Mouse (Mus musculus): ENCODE data around the gene Cfap44. TPM values are rescaled to one million over a fixed set of nuclear protein-coding genes. Genes with fewer than 3 reads are reported as not detected.

Cfap44 gene
- total RNA-seq, 2 experiments from 2014 or later: 6.5 to 8.6 TPM

DNA sequence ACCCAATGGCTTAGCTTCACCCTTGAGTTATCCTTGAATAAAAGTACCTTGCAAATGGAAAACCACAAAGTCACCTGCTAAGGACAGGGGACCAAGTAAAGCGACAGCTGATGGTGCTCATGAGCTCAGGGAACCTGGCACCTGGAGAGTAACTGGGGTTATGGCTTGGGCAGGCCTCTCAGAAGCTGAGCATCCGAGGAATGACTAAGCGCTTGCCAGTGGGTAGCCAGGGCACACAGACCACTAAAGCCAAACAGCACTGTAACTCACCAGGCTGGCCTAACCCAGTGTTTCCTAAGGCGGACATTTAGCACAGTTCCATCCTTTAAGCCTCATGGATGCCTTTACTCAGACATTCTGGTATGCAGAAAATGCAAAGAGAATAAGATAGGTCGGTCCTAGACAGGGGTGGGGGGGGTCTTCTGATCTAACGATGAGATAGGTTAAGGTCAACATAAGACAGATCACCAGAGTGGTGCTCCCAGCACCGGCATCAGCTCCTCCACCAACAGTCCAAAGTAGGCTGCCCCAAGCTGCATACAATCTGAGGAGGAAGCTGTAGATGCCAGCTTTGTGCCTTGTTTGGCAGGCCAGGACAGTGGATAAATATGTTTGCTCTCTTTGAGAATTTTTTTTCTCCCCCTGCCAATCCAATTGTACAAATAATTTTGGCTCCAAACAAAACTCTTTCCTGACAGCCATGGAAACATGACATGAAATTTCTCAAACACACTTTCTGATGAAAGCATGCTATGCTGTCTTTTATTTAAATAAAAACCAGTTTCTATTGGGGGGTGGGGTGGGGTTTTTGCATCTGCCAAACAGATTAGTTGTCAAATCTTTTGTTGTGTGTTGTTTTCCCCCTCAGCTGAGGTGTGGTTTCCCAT is 115.1 kb downstream of the Cfap44 start:
- DNase-seq (ENCODE audit: extremely low spot score in 1 of 2, low spot score in 2 of 2): no peak
- intact Hi-C loops (cut with DNase I): loop anchor here (5.0 kb wide), 1 partner anchor 48 kb away; the partner anchor contains the start of gene Boc

DNA sequence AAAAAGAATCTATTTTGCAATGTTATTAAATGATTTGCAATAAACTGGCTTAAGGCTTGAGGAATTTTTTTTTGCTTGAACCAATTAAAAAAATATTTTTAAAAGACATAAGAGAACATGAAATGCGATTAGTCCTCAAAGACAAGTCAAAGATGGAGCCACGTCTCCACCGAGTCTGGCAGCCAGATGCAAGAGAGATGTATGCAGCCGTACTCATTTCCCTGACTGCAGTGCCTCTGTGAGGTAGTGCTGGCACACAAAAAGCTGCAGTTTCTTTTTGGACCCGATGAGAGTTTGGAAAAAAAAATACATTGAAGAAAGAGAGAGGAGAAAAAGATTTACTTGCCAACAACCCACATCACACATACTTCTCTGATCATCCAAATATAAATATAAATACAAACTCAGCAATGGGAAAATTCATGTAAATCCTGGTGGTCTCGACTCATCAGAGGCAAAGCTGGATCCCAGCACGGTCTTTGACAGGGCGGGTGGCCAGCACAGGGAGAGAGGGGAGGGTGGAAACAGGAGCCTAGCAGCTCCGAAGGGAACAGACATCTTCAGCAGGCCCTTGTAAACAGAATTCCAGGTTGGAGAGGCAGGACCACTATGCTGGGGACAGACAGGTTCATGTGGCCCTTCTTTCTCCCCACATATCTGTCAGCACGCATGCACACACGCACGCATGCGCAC is 116.1 kb downstream of the Cfap44 start:
- intact Hi-C loops (cut with DNase I): loop anchor here (5.0 kb wide), 1 partner anchor 47 kb away; the partner anchor contains the start of gene Boc
- DNase-seq (ENCODE audit: extremely low spot score in 1 of 2, low spot score in 2 of 2): no peak

DNA sequence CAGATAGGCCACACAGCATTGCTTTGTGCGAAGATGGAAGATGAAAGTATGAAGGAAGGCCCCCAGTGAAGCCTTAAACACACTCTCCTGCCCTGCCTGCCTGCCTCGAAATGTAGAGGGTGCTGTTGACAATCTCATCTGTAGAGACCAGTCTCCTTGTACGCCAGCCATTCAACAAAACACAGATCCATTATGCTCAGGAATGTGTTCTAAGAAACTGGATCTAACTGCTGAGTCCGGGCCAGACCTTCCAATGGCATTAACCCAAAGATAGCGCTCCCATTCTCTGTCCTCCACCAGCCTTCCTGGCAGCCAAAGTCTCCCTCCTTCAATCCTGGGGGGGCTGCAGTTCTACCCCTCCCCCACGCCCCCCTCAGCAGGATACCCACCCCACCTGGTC is 121.9 kb downstream of the Cfap44 start:
- intact Hi-C loops (cut with DNase I): no loop called here
- DNase-seq (ENCODE audit: extremely low spot score in 1 of 2, low spot score in 2 of 2): no peak

DNA sequence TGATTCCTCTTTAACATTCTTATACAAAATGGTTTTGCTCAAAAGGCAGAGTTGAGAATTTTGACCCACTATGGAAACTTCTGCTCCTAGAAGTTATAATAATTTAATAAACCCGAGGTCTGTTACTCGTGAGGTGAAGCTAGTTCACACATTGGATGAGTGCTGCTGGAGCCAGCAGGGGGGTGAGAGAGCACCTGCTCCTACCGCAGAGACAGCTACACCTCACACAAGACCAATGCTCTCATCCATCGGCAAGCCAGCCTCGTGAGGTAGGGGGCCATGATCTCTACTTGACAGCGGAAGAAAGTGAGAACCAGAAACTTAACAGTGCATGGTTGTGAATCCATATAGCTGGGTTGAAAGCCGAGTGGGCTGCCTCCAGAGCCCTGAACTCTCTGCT is 129.0 kb downstream of the Cfap44 start:
- DNase-seq (ENCODE audit: extremely low spot score in 1 of 2, low spot score in 2 of 2): no peak
- intact Hi-C loops (cut with DNase I): no loop called here

DNA sequence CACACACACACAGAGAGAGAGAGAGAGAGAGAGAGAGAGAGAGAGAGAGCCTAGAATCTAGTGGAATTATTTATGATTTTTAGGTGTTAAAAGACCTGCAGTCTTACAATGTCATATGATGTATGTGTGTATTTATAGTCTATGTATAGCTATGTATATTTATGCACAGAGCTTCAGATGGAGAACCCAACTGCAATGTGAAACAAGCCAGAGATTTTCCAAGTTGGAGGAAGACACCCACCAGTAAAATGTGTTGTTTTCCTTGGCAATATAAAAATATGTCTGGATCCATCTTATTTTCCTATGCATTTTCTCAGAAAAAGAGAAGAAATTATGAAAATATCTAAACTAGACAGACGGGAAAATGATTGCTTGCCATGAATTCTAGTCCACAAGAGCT is 131.4 kb downstream of the Cfap44 start:
- intact Hi-C loops (cut with DNase I): no loop called here
- DNase-seq (ENCODE audit: extremely low spot score in 1 of 2, low spot score in 2 of 2): no peak

DNA sequence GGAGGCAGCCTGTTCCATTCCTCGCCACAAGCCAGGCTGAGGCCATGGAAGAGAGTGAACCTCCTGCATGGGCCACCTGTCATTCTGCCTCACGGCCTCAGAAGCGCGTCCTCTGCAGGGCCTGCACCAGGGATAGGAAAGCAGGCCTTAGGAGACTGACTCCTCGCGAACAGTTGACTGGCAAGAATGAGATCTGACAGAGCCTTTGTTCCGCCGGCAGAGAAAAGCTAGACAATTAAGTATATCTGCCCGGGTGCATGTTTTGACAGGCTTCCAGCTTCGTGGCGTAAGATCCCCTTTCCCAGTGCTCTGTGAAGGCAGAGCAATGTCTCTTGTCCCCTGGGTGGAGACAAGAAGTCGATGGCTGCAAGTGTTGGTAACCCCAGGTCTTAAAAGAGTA is 132.1 kb downstream of the Cfap44 start:
- intact Hi-C loops (cut with DNase I): no loop called here
- no peak for DNase-seq (ENCODE audit: extremely low spot score in 1 of 2, low spot score in 2 of 2)

DNA sequence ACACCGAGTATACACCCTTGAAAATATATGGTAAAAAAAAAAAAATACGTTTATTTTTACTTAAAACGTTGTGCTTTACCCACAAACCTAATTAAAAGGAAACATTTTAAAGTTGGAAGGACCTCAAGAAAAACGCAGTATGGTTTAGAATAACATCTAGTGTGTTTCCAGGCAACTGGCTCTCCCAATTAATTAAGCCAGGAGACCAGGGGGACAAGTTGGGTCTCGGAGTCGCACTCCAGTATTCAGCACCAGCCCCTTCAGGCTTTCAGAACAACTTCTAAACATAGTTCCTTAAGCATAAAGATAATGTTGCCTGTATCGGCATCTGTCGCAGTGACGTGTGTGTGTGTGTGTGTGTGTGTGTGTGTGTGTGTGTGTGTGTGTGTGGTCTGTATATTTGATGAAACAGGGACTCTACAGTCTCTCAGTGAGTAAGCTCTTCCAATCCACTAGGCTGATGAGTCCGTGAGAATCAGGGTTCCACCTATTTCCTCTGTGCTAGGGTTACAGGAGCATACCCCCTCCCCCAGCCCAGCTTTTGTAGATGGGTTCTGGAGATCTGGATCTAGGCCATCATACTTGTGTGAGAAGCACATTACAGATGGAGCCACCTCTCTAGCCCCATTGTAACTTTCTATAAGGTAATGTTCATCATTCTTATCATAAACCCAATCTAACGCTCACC is 132.8 kb downstream of the Cfap44 start:
- no peak for DNase-seq (ENCODE audit: extremely low spot score in 1 of 2, low spot score in 2 of 2)
- intact Hi-C loops (cut with DNase I): no loop called here

DNA sequence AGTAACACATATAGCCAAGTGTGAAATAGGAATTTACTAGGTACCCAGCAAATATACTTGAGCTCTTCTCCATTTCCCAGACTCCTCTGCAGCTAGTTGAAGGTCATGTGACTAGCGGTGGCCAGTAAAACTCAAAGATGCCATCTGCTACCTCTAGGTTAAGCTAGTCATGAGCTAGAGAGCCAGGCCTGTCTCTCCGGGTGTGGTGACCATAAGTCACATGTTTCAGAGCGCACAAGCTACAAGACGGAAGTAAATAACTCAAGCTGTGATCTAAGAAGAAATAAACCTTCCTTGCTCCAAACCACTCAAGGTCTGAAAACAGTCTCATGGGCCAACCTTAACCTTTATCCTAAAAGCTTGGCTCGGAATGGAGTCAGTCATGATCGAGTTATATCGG is 134.4 kb downstream of the Cfap44 start:
- intact Hi-C loops (cut with DNase I): no loop called here
- no peak for DNase-seq (ENCODE audit: extremely low spot score in 1 of 2, low spot score in 2 of 2)

DNA sequence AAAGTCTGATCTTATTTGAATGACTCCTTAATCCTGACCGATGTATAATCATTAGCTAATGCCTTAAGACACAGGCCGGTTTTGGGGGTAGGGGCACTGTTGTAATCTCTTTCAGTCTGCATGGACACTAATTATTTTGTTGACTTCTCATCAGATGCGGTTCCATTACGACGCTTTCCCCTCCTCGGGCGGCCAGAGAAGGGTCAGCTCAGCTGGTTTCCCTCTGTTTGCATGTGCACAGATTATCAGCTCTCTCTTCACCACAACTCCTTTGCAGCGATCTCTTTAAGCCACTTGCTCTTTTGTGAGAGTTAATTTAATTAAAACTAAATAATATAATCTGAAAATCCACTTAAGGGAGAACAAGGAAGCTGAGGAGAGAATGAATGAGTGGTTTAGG is 135.1 kb downstream of the Cfap44 start:
- no peak for DNase-seq (ENCODE audit: extremely low spot score in 1 of 2, low spot score in 2 of 2)
- intact Hi-C loops (cut with DNase I): no loop called here

DNA sequence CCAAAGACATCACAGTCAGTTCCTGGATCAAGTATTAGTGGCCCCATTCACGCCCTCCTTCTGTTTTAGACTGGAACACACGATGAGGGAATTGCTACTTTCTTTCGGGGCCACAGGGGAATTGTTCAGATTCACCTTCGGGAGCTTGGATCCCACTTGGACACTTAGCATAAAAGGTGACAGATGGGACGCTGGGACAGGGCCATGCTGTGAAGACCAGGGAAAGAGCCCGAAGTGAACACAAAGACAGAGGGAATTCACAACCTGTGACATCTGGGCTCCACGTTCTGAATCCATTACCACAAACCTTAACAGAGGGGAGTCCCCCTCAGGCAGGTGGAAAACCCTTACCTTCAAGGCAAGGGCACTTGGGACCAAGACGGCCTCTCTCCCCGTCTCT is 135.6 kb downstream of the Cfap44 start:
- no peak for DNase-seq (ENCODE audit: extremely low spot score in 1 of 2, low spot score in 2 of 2)
- intact Hi-C loops (cut with DNase I): no loop called here

DNA sequence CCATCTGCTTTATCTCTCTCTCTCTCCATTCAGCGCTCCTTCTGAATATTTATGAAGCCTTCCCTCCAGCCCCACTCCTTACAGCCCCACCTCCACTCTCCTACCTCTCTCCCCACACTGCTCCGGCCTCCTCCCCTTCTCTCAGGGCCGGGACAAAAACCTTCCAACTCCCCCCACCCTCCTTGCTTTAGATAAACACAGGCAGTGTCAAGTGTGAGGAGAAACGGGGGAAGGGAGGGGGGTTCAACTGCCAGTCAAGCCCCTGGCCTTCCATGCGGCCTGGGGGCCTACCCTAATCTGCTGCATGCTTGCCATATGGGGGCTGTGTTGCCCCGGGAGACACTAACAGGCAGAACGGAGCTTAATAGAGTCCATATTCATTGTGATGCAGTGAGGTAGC is 136.2 kb downstream of the Cfap44 start:
- DNase-seq (ENCODE audit: extremely low spot score in 1 of 2, low spot score in 2 of 2): no peak
- intact Hi-C loops (cut with DNase I): no loop called here

DNA sequence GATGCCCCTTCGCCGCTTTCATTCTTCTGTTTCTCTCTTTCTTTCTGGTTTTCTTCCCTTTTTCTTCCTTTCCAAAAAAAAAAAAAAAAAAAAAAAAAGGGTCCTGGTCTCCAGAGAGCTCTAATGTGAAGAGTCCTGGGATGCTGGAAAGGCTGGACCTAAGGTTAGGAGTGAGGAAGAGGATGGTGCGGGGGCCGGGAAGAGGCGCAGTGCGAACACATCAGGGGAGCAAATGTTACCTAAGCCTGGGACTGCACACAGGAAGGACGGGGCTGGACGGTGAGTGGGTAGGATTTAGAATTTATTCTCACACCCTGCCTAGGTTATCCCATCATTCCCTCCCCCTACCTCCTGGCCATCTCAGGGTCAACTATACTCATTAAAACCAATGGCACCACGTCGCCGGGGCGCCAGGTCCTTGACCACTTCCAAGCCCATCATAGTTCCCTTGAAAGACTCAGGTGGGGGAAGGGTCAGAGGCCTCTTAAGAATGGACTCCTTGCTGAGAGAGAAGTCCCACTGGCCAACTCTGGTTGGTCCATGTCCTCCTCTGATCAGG is 136.7 kb downstream of the Cfap44 start:
- no peak for DNase-seq (ENCODE audit: extremely low spot score in 1 of 2, low spot score in 2 of 2)
- intact Hi-C loops (cut with DNase I): no loop called here

Other genes starting within 250 kb of the Cfap44 start
- 10 to 100 TPM; 32.6 to 33.5 TPM for gene Usf3, start 221.6 kb upstream of the Cfap44 start, total RNA-seq (2021)
- 10 to 100 TPM; 39.9 to 49.1 TPM for gene Sidt1, start 61.6 kb upstream of the Cfap44 start, total RNA-seq (2021)
- 10 to 100 TPM; 12.6 to 12.9 TPM for gene Spice1, start 47.7 kb upstream of the Cfap44 start, total RNA-seq (2021)
- 10 to 100 TPM; 20.4 to 21.4 TPM for gene Boc, start 164.1 kb downstream of the Cfap44 start, total RNA-seq (2021)